Mouse (Mus musculus) ovary, adult 18-20 months (tissue): ENCODE results near the gene Pfkfb4.
A peak's percentile ranks its signal among the peaks of the same experiment; 100 is the strongest.

Experiments
- DNase-seq: peaks from one replicate; pipeline ENCODE4 v3.0.0; 2022; ENCODE audit warnings: low spot score, mixed read lengths

Pfkfb4 gene

GRCm38 (mm10) chr9:109038086-109038895 lies 46.7 kb downstream of the Pfkfb4 start, which contains the start of gene Shisa5:
Gene Shisa5 (plus strand): TSS chr9:109038565.
- peak; percentile 70 for DNase-seq

GRCm38 (mm10) chr9:109038901-109039364 lies 47.4 kb downstream of the Pfkfb4 start:
- no peak for DNase-seq

GRCm38 (mm10) chr9:109039681-109040080 lies 48.1 kb downstream of the Pfkfb4 start:
- no peak for DNase-seq

GRCm38 (mm10) chr9:109040216-109040615 lies 48.6 kb downstream of the Pfkfb4 start:
- DNase-seq: no peak

- no peak for DNase-seq
Measured at GRCm38 (mm10) chr9:109040906-109041305, 49.3 kb downstream of the Pfkfb4 start.

GRCm38 (mm10) chr9:109041351-109041750 lies 49.8 kb downstream of the Pfkfb4 start:
- DNase-seq: no peak

- no peak for DNase-seq
Measured at GRCm38 (mm10) chr9:109046306-109046705, 54.7 kb downstream of the Pfkfb4 start.

GRCm38 (mm10) chr9:109049316-109049715 lies 57.7 kb downstream of the Pfkfb4 start:
- DNase-seq: no peak

- DNase-seq: no peak
Measured at GRCm38 (mm10) chr9:109049996-109050673, 58.6 kb downstream of the Pfkfb4 start.

GRCm38 (mm10) chr9:109050674-109050997 lies 59.1 kb downstream of the Pfkfb4 start:
- no peak for DNase-seq

GRCm38 (mm10) chr9:109051011-109051501 lies 59.5 kb downstream of the Pfkfb4 start:
- no peak for DNase-seq

- DNase-seq: no peak
Measured at GRCm38 (mm10) chr9:109051651-109052489, 60.3 kb downstream of the Pfkfb4 start.

- no peak for DNase-seq
Measured at GRCm38 (mm10) chr9:109052490-109053260, 61.1 kb downstream of the Pfkfb4 start.

- DNase-seq: no peak
Measured at GRCm38 (mm10) chr9:109053366-109053765, 61.8 kb downstream of the Pfkfb4 start.

GRCm38 (mm10) chr9:109053851-109054250 lies 62.3 kb downstream of the Pfkfb4 start:
- no peak for DNase-seq

GRCm38 (mm10) chr9:109054712-109055111 lies 63.1 kb downstream of the Pfkfb4 start:
- peak; percentile 55 for DNase-seq

GRCm38 (mm10) chr9:109055271-109056030 lies 63.9 kb downstream of the Pfkfb4 start:
- no peak for DNase-seq

- DNase-seq: no peak
Measured at GRCm38 (mm10) chr9:109056081-109056690, 64.6 kb downstream of the Pfkfb4 start.

GRCm38 (mm10) chr9:109056916-109057315 lies 65.3 kb downstream of the Pfkfb4 start:
- no peak for DNase-seq

GRCm38 (mm10) chr9:109057543-109057942 lies 66.0 kb downstream of the Pfkfb4 start:
- no peak for DNase-seq
